Mouse (Mus musculus) testis, adult 2 months (tissue): ENCODE results near the gene Actr1a. TPM values are rescaled to one million over a fixed set of nuclear protein-coding genes. Genes with fewer than 3 reads are reported as not detected.

ENCODE experiments used
- H3K27ac ChIP-seq: fragments of 200-500 bp; 2 replicates; pipeline ENCODE4 v1.5.1; 2012; ENCODE audit warnings: low read depth, low read length; ENCODE audit not compliant: control insufficient read depth, insufficient read depth
- H3K27me3 ChIP-seq: fragments of 200-500 bp; 2 replicates; pipeline ENCODE4 v1.6.1; 2012; ENCODE audit warnings: mild to moderate bottlenecking, low read length, moderate library complexity; ENCODE audit not compliant: control insufficient read depth, insufficient read depth
- H3K36me3 ChIP-seq: fragments of 200-500 bp; 2 replicates; pipeline ENCODE4 v1.6.1; 2012; ENCODE audit warnings: mild to moderate bottlenecking, low read length; ENCODE audit not compliant: control insufficient read depth, insufficient read depth
- H3K4me1 ChIP-seq: fragments of 200-500 bp; 2 replicates; pipeline ENCODE4 v1.6.1; 2012; ENCODE audit warnings: low read length; ENCODE audit not compliant: control insufficient read depth, insufficient read depth
- H3K4me3 ChIP-seq: fragments of 200-500 bp; 2 replicates; pipeline ENCODE4 v1.5.1; 2012; ENCODE audit warnings: low read depth, mild to moderate bottlenecking, low read length, moderate library complexity, mixed read lengths; ENCODE audit not compliant: control insufficient read depth
- CTCF ChIP-seq: fragments of 200-500 bp; IDR thresholded peaks from 2 replicates; pipeline ENCODE4 v1.5.1; 2012; ENCODE audit warnings: low read depth, mild to moderate bottlenecking, inconsistent platforms, low read length, moderate library complexity; ENCODE audit not compliant: control insufficient read depth, insufficient read depth, insufficient replicate concordance
- POLR2A ChIP-seq: fragments of 200-500 bp; IDR thresholded peaks from 2 replicates; pipeline ENCODE4 v1.6.1; 2012; ENCODE audit warnings: low read depth, mild to moderate bottlenecking, inconsistent platforms, low read length, moderate library complexity; ENCODE audit not compliant: control insufficient read depth
- polyA plus RNA-seq: library from polyadenylated mRNA; depleted of rRNA; stranded (reverse); fragments of >200 nt; gene quantifications from 2 replicates; pipeline ENCODE4 v1.2.3, GENCODE M21; 2012; rRNA removed

The Actr1a gene
- 179 and 194 TPM in 2 replicates for polyA plus RNA-seq

DNA sequence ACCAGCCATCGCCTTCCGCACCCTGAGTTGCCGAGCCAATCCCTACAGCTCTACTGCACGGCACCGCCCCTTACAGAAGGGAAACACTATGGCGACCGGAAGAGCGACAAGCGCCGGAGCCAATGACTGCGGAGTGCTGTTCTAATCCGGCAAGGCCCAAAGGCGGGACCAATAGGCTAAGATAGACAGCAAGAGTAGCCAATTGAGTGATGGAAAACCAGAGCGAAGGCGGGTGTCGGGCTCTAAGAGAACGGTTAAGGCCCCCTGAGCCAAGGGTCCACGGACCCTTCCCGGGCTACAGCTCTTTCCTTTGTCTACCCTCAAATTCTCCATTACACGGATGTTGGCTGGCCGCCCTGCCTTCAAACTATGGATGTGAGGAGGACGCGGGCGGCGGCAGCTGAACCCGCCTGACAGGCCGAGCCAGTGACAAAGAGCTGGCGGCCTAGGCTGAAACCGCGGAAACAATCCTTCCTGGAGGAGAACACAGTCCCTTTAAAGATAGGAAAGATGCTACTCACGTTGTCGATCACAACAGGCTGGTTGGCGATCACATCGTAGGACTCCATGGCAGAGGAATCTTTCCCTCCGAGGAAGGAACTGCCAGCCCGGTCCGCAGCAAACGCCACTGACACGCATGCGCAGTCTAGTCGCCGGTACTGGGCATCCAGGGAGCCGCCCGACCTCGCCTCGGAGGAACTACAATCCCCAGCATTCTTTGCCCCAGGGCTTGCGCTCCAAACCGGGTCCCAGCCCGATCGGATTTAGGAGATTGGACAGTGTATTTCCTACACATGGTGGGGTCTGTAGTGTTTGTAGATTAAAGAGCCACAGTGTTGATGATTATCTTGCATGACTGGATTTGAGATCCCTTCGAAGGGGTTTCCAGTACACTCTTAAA, at the start of gene Actr1a:
Gene Actr1a (minus strand): TSS at position 640 of the 901 bp plus-strand sequence.
- H3K27me3 ChIP-seq: no peaks in the 10 kb centered on the region
- H3K4me1 ChIP-seq: peaks cover 5% of the 10 kb centered on the region; the same call in 1 of the 2 replicates
- TF ChIP-seq CTCF: no peak
- peak; percentile 96 for TF ChIP-seq POLR2A
- peak within 1 kb of the TSS; percentile 99 for H3K4me3 ChIP-seq
- no peaks in the 10 kb centered on the region; the same call in 1 of the 2 replicates for H3K36me3 ChIP-seq
- peak within 1 kb of the TSS; percentile 99 for H3K27ac ChIP-seq

DNA sequence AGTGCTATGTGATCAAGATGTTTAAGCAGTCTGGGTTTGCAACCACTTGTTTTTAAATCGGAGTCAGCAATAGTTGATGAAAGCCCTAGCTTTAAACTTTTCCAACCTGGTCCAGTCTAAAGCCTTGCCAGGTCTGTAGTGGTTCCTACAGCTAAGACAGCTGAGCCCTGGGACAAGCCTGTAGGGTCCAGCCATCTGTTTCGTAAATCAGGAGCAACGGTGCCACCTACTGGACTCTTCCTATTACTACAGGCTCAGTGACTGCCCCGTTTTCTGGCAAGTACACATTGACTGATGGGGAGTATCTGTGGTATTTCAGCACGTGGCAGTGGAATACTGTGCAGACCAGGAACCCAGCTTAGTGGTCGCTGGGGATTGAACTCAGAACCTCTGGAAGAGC, 48.7 kb upstream of the Actr1a start:
- Histone ChIP-seq H3K27me3 (no peaks in the 10 kb centered on the region), H3K4me1 (no peaks in the 10 kb centered on the region), H3K27ac (no peak overlapping the region), H3K4me3 (no peak overlapping the region), H3K36me3 (no peaks in the 10 kb centered on the region)
- TF ChIP-seq POLR2A (no peak), CTCF (peak; percentile 65; the same call in 1 of the 2 replicates)

DNA sequence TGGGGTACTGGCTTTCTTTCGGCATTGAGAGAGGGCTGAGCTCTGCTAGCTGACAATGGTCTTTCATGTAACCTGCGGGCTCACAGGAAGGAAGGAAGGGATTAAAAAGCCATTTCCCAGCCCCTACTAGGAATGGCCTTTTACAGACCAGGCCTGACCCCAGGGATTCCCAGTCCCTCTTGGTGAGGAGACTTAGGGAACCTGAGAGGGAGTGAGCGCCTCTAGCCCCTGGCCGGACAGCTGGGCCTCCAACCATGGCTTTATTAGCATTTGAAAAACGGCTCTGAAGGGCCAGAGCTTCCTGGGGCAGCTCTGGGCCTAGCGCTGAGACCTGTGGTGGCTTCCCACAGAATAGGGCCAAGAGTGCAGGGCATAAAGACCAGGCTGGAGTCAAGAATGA, 48.0 kb upstream of the Actr1a start:
- no peak overlapping the region for H3K27ac ChIP-seq
- no peaks in the 10 kb centered on the region for H3K36me3 ChIP-seq
- H3K27me3 ChIP-seq: no peaks in the 10 kb centered on the region
- no peak overlapping the region for H3K4me3 ChIP-seq
- TF ChIP-seq POLR2A (no peak), CTCF (no peak)
- no peaks in the 10 kb centered on the region for H3K4me1 ChIP-seq

DNA sequence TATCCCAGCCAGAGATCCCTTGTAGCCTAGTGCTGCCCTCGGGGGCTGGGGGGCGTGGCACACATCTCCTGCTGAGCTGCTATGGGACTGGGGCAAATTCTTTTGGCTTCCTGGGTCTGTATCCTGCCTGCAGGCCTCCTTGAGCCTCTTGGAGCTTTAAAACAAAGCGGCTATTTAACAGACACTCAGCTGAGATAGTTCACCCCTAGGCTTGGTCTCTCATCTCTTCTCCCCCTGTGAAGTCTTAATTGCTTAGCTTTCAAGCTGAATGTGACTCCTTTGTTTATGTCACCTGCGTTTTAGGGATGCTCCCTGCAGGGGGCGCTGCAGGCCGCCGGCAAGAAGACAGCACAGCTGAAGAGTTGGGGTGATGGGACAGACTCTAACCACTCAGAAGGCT, 39.9 kb upstream of the Actr1a start:
- no peak overlapping the region for H3K27ac ChIP-seq
- no peak overlapping the region for H3K4me3 ChIP-seq
- TF ChIP-seq POLR2A: no peak
- peak; percentile 54; the same call in 1 of the 2 replicates for TF ChIP-seq CTCF
- no peaks in the 10 kb centered on the region for H3K4me1 ChIP-seq
- no peaks in the 10 kb centered on the region for H3K36me3 ChIP-seq
- no peaks in the 10 kb centered on the region for H3K27me3 ChIP-seq

DNA sequence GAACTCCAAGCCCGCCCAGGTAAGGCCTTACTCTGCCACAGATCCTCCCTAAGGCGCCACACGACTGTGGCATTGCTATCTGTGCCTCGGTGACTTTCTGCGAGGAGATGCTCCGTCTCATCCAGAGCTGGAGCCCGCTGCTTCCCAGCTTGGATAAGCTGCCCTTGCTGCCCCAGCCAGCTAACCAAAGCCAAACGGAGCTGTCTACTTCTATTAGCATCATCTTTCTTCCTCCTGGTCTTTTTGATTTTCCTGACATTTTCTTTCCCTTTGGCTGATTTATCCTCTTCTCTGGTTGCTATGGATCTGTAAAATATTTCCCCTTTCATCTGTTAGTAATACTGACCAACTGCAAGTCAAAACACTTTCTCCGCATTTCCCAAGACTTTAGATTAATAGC, 39.0 kb upstream of the Actr1a start:
- Histone ChIP-seq H3K27ac (no peak overlapping the region), H3K4me1 (no peaks in the 10 kb centered on the region), H3K36me3 (no peaks in the 10 kb centered on the region), H3K4me3 (no peak overlapping the region), H3K27me3 (no peaks in the 10 kb centered on the region)
- TF ChIP-seq CTCF: no peak

DNA sequence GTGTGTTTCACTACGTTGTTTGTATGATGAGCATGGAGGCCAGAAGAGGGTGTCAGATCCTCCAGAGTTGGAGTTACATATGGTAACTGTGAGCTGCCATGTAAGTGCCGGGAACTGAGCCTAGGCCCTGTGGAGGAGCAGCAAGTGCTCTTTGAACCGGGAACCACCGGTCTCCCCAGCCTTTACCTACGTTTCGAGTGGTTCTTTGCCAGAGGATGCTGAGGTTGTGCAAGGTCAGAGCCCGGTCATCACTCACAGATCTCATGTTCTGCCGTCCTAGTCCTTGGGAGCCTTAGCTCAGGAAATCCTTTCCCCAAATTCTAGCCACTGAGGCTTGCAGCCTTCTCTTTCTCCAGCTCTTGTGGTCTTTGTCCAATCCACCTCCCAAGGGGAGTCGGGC, 38.6 kb upstream of the Actr1a start:
- H3K27me3 ChIP-seq: no peaks in the 10 kb centered on the region
- H3K4me1 ChIP-seq: no peaks in the 10 kb centered on the region
- no peaks in the 10 kb centered on the region for H3K36me3 ChIP-seq
- TF ChIP-seq CTCF (no peak), POLR2A (no peak)
- no peak overlapping the region for H3K27ac ChIP-seq
- H3K4me3 ChIP-seq: no peak overlapping the region

DNA sequence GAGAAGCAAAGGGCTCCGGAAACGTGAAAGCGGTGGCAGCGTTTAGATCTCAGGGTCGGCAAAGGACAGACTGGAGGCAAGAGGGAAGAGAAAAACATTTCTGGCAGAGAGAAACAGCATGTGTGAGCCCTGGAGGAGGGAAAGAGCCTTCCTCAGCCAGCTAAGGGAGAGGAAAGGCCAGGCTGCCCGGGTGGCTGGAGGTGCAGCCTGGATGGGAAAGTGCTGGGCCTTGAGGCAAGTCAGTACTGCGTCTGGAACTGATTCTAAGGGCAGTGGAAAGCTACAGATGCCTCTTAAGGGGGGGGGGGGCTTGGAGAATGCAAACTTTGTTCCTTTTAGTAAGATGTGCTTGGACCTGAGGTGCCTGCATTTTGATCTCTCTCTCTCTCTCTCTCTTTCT, 38.2 kb upstream of the Actr1a start:
- Histone ChIP-seq H3K4me3 (no peak overlapping the region), H3K27ac (no peak overlapping the region), H3K4me1 (no peaks in the 10 kb centered on the region), H3K36me3 (no peaks in the 10 kb centered on the region), H3K27me3 (no peaks in the 10 kb centered on the region)
- TF ChIP-seq CTCF (no peak), POLR2A (no peak)

DNA sequence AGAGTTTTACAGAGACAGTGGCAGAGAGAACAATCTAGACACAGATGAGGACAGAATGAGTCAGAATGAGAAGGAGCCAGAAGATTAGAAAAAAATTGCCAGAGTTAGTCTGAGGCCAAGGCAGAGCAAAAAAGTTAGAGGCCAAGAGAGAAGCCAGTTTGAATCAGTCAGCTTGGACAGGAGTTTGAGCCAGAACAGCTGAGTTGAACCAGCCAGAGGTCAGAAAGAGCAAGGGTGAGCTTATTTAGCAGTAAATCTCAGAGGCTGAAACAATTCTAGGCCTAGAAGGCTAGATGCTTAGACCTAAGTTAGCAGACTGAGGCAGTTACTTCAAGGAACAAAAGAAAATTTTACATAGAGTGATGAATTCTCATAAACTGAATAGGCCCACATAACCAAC, 33.7 kb upstream of the Actr1a start:
- Histone ChIP-seq H3K27me3 (no peaks in the 10 kb centered on the region), H3K4me3 (no peak overlapping the region), H3K4me1 (no peaks in the 10 kb centered on the region), H3K36me3 (no peaks in the 10 kb centered on the region), H3K27ac (no peak overlapping the region)
- TF ChIP-seq CTCF (no peak), POLR2A (no peak)
